Mouse (Mus musculus) A20 (cell line): Measurements from ENCODE around the gene Bcl7b.
A peak's percentile ranks its signal among the peaks of the same experiment; 100 is the strongest.
"Not testable (repeated sequence)": the region's sequence is repeated elsewhere in the genome, so short reads cannot be mapped to it uniquely, and the experiment has no call there.

ENCODE experiments used
- DNase-seq: peaks from one replicate; pipeline ENCODE4 v3.0.0-alpha.2; 2011; ENCODE audit warnings: low read depth, low spot score

Gene Bcl7b

GRCm38 (mm10) chr5:135208197-135208596, 40.1 kb downstream of the Bcl7b start:
- DNase-seq: peak; percentile 41

GRCm38 (mm10) chr5:135216871-135217270, 48.8 kb downstream of the Bcl7b start:
- no peak for DNase-seq

- no peak for DNase-seq
These were observed 52.9 kb downstream of the Bcl7b start for GRCm38 (mm10) chr5:135220941-135221340.

GRCm38 (mm10) chr5:135222066-135222465, 54.0 kb downstream of the Bcl7b start:
- DNase-seq: no peak

- DNase-seq: no peak
These were observed 56.1 kb downstream of the Bcl7b start for GRCm38 (mm10) chr5:135224169-135224568.

- DNase-seq: not testable (repeated sequence)
These were observed 57.8 kb downstream of the Bcl7b start for GRCm38 (mm10) chr5:135225879-135226278.

GRCm38 (mm10) chr5:135230186-135230585, 62.1 kb downstream of the Bcl7b start:
- no peak for DNase-seq
